Mouse (Mus musculus) urinary bladder, postnatal 25 days (tissue): ENCODE measurements at regions not wholly inside any gene's neighbourhood (a gene's known extent, or its start where the extent isn't known, plus 50 kb on each side); places are given as distances from the start of the nearest gene placed in this dataset.

Experiments used
- DNase-seq: peaks from one replicate; pipeline ENCODE4 v3.0.0; 2022; ENCODE audit warnings: low spot score

DNA sequence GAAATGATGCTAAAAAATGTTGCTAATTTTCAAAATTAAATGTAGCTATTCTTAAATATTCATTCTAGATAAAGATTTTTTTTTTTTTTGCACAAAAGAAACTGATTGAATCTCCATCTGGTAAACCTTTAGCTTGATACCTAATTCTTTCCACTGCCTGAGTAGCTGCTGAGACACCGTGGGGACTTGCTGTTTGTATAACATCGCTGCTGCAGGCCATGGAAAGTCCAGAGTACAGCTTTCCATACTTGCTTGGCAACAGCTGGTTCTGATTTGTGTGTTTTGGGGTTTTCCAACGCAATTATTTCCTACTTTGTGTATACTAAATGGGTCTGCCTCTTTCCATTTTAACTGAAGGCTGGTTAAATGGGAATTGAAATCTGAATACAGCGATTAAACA lies 689.7 kb downstream of the Hdgfl1 start:
- DNase-seq = no peak

GRCm38 (mm10) chr13:26079362-26079761 lies 690.6 kb downstream of the Hdgfl1 start:
- no peak for DNase-seq

DNA sequence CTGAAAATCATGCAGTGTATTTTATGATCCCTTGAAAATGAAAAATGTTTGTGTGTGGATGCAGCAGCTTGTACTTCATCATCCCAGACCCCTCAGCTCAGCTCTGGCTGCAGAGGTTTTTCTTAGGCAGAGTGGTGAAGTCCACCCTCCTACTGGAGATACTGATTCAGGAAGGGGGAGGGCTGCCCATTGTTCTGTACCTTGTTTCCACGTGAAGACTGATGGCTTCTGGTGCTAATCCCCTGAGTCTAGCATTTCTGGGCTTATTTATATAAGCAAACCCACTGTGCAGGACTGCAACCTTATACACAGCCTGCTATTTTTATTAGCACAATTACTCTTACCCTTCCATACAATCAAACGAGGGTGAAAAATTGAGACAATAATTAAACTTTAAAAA lies 708.6 kb downstream of the Hdgfl1 start:
- no peak for DNase-seq

- DNase-seq = no peak
Measured at GRCm38 (mm10) chr13:26037699-26038098, 732.3 kb downstream of the Hdgfl1 start.

DNA sequence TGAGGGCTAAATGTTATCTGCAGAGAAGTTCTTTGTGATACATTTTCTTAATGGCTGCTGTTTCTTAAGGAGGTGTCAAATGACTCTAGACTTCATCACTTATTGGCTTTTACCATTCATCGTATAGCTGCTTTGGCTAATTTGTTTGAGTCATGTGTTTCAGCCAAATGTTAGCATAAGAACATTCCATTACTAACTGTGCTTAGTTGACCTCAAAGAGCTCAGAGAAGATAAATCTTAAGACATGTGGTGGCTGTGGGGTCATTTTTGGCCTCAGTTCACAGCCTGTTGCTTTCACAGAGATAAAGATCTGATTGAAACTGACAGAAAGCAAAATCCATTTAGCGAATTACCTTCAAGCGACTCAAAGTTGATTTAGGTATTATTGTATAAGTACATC lies 743.6 kb downstream of the Hdgfl1 start:
- no peak for DNase-seq

GRCm38 (mm10) chr13:26024696-26025095 lies 745.3 kb downstream of the Hdgfl1 start:
- no peak for DNase-seq

DNA sequence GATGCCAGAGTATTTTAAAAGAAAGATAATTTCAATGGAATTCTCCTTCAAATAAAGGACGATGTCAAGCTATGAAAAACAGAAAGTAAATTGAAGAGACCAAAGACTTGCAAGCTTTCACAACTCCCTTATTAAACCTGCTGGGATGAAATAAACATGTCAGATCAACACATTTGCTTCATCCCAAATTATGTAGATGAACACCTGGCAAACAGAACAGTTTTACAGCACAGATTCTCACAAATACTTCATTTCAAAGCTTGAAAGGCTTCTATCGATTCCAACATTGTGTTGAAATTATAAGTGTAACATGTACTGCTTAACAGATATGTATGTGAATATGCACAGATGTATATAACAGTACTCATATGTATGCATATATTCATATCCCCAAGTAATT lies 749.5 kb downstream of the Hdgfl1 start:
- DNase-seq = no peak

GRCm38 (mm10) chr13:26009131-26009530 lies 738.8 kb upstream of the Nrsn1 start:
- DNase-seq = no peak

DNA sequence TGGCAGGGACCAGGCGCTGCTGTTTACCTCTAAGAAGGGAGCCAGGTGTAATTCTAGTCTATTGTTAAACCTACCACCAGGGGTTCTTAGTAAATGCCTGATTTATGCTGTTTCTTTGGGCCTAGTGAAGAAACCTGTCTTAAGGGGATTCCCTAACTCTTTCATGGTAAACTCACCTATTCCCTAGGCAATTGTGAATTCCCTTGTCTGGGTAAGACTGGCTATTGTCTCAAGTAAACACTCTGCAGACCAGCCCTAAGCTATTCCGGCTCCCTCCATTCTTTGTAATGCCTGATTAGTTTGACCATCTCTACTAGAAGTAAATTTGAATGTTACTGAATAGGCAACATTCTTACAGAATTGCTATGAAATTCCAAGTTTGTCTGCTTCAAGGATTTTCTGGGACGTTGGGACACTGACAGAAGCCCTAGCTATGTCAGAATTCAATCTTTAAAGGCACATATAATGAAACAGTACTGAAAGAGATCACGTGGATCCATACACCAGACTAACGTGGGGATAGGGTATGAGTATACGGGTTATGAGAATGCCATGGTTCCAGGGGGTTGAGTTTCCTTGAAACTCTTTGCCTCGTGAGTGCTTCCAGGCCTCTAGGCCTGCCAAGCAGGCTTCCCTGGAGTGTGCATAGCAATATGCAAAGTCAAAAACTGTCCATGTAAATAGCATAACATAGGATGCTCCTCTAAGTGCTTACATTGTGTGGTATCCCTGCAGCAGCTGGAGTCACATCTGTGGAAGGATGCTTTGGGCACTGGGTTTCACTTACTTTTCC lies 734.7 kb upstream of the Nrsn1 start:
- DNase-seq = no peak

- DNase-seq = no peak
Measured at GRCm38 (mm10) chr13:25993526-25993925, 723.2 kb upstream of the Nrsn1 start.

GRCm38 (mm10) chr13:25989067-25989756 lies 718.9 kb upstream of the Nrsn1 start:
- no peak for DNase-seq

DNA sequence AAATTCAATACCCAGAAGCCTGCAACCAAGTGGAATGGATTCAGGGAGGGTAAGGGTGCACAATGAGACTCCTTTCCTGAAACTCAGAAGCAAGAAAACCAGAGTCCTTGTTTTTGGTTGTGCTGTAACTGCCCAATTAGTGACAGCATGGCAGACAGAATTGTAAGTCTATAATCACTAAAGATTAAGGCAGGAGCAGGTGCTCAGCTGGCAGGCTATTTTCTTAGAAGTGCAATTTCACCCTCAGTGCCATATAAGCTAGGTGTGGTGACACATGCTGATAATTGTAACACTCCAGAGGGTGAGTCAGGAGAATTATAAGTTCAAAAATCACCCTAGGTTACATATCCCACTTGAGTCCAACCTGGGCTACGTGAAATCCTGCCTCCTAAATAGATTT lies 714.2 kb upstream of the Nrsn1 start:
- DNase-seq = no peak

DNA sequence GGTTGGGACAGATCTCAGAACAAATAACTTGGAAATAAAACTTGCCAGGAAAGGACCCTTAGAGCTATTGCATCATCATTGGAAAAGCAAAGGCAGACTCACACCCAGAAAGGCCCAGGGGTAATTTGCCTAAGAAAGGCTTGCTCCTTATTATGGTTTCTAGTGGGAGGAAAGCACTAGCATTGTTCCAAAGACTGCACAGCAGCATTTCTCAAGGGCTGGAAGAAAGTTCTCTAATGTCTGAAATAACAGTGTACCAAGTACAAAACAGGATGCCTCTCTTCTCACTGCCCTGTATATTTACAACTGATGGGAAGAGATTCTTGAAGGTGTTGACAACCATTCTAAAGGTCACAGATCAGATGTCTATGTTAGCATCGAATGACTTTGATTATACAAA lies 713.4 kb upstream of the Nrsn1 start:
- DNase-seq = no peak

- DNase-seq = no peak
Measured at GRCm38 (mm10) chr13:25978648-25979047, 708.3 kb upstream of the Nrsn1 start.

DNA sequence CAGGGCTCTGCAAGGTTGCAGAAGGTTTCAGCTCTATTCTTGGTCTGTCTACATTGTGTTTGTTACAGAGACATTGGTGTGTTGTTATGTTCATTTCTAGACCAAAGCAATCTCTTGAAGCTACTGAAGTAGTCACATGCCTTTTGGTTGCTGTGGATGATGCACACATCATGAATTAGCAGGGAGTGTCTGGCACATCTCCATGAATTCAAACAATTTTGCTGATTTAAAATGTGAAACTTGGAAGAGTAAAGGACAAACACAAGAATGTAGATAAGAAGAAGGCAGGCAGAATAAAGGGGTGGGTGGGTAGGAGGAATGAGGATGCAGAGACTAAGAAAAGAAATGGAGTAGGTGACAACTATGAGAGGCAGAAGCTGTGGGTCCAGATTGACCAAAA lies 688.3 kb upstream of the Nrsn1 start:
- DNase-seq = no peak

- DNase-seq = no peak
Measured at GRCm38 (mm10) chr13:25958153-25958466, 687.8 kb upstream of the Nrsn1 start.

- no peak for DNase-seq
Measured at GRCm38 (mm10) chr13:25957451-25958152, 687.3 kb upstream of the Nrsn1 start.

DNA sequence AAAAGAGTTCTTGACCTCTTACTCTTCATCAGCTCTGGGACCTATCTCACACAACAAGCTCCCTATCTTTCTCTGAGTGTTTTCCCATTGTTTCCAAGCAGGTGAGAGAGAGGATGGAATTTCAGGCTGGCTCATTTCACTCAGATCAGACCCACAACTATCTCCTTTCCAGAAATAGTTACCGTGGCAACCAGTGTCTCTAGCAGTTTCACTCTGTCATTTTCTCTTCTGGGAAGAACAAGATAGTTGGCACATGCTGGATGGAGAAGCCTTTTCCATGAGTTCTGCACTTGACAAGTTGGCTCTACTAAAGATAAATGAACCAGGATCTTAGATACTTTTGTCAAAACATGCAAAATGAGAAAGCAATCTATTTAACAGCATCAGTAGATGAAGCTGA lies 667.3 kb upstream of the Nrsn1 start:
- no peak for DNase-seq

- no peak for DNase-seq
Measured at GRCm38 (mm10) chr13:25933783-25934182, 663.5 kb upstream of the Nrsn1 start.

- no peak for DNase-seq
Measured at GRCm38 (mm10) chr13:25933246-25933645, 662.9 kb upstream of the Nrsn1 start.

DNA sequence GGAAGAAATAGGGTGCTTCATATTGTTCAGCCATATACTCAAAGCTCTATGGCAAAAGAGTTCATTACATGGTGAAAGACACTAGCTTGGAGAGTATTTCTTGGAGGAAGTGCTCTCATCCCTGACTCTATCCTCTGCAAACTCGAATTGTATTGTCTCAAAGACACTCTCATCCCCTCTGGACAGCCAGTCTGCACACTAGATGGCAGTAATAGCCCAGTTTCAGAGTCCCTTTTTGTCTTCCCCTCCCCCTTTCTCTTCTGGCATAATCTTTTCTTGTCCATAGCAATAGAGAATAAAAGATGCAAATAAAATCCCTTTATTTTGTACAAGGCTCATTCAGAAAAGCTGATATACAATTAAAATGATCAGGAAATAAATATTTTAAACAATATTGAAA lies 662.5 kb upstream of the Nrsn1 start:
- peak; percentile 20 for DNase-seq

DNA sequence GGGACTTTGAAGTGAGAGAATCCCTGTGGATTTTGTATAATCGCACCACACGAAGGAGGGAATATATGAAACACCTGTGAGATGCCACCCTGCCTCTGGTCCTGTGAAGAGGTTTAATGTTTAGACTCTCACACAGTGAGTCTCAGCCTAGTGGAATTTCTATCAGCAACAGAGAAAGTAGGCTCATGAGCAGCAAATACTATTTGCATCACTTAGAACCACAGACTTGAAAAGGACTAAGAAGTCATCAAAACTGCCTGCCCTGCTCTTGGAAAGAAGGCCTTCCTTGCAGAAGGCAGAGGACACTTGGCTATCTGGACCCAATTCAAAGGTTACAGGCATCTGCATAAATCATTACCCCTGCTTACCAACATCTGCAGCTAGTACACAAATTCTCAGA lies 662.1 kb upstream of the Nrsn1 start:
- DNase-seq = no peak

- DNase-seq = no peak
Measured at GRCm38 (mm10) chr13:25925685-25926084, 655.4 kb upstream of the Nrsn1 start.
